Mouse (Mus musculus): ENCODE measurements around the gene Gprc6a. TPM values are rescaled to one million over a fixed set of nuclear protein-coding genes. Genes with fewer than 3 reads are reported as not detected.

The Gprc6a gene
- polyA plus RNA-seq, 1 experiment from 2014 or later: not detected

DNA sequence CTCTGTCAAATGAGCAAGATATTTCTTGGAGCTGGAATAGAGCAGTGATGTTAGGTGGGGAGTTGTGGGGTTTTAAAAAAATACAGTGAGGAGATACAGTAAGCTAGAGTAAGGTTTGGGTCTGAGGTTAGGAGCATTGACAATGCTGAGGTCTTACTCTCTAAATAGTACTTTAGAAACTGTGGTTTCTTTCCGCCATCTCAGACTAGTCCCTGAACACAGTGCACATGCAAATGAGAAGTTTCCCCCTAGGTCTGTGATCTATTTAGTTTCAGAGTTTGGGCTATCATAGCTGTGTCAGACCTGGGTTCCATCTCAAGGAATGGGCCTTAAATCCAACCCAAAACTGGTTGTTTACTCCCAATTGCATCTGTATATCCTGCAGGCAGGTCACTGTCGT, 39.7 kb downstream of the Gprc6a start:
- Histone ChIP-seq H3K4me1 (replicated peaks; ENCODE audit: control insufficient read depth, insufficient read depth, low read length) (no peaks in the 10 kb centered on the region), H3K9me3 (ENCODE audit: control insufficient read depth, low read length) (no peaks in the 10 kb centered on the region), H3K36me3 (ENCODE audit: control insufficient read depth, insufficient read depth) (no peaks in the 10 kb centered on the region), H3K9ac (replicated peaks; ENCODE audit: low read depth, low read length) (no peak overlapping the region), H3K27me3 (replicated peaks; ENCODE audit: control insufficient read depth, insufficient read depth, low read length) (no peaks in the 10 kb centered on the region), H3K27ac (ENCODE audit: low read length) (no peak overlapping the region), H3K4me3 (replicated peaks; ENCODE audit: low read length) (no peak overlapping the region), H3K4me2 (ENCODE audit: low read length) (no peak overlapping the region)
- no peak for ATAC-seq
- WGBS: 98% methylated on average over 2 of the region's 2 CpGs

DNA sequence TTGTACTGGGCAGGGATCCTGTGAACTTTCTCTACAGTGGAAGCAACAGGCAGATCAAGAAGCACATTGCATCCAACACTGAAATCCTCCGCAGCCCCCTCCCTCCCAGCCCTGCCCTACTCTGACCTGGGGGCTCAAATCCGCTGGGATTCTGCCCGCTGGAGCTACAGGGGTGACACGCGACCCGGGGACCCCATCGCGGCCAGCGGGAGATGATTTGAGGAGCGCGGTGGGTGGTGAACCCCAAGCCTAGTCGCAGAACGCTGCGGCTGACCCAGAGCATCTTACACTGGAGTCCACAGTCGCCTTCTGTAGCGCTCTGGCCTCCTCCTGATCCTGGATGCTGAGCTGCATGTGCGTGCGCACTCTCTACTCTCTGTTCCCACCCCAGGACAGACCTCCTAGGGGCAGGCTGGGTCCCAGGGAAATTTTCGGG, 41.1 kb downstream of the Gprc6a start, which contains the start of gene Fam162b:
Fam162b (minus strand) TSS at position 379 of the 436 bp plus-strand sequence.
- no peaks in the 10 kb centered on the region for H3K27me3 ChIP-seq (replicated peaks; ENCODE audit: control insufficient read depth, insufficient read depth, low read length)
- WGBS: 3% methylated on average over 19 of the region's 19 CpGs
- H3K4me1 ChIP-seq (replicated peaks; ENCODE audit: control insufficient read depth, insufficient read depth, low read length): no peaks in the 10 kb centered on the region
- peak within 1 kb of the TSS; percentile 21 for H3K4me2 ChIP-seq (ENCODE audit: low read length)
- H3K4me3 ChIP-seq (replicated peaks; ENCODE audit: low read length): no peak within 1 kb of the TSS
- no peak within 1 kb of the TSS for H3K9ac ChIP-seq (replicated peaks; ENCODE audit: low read depth, low read length)
- ATAC-seq: no peak
- no peaks in the 10 kb centered on the region for H3K9me3 ChIP-seq (ENCODE audit: control insufficient read depth, low read length)
- H3K36me3 ChIP-seq (ENCODE audit: control insufficient read depth, insufficient read depth): no peaks in the 10 kb centered on the region
- H3K27ac ChIP-seq (ENCODE audit: low read length): no peak within 1 kb of the TSS

DNA sequence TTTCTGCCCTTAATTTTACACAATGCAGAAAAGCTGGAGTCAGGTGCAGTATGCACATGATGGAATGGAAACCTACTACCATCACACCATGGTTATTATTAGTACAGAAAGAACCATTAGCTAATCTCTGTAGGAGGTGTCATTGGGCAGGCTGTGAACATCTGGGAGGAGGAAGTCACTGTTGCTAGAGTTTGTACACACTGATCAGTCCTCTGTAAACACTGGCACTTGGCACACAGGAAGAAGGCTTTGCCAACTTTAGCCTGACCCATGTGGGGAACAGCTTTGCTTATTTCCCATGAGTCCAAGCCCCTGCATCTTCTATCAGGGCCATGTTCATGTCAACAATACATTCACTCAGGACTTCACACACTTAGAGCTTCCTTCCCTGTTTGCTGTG, 46.3 kb downstream of the Gprc6a start:
- H3K4me2 ChIP-seq (ENCODE audit: low read length): no peak overlapping the region
- H3K4me3 ChIP-seq (replicated peaks; ENCODE audit: low read length): no peak overlapping the region
- no peak for ATAC-seq
- no peak overlapping the region for H3K9ac ChIP-seq (replicated peaks; ENCODE audit: low read depth, low read length)
- H3K4me1 ChIP-seq (replicated peaks; ENCODE audit: control insufficient read depth, insufficient read depth, low read length): no peaks in the 10 kb centered on the region
- H3K36me3 ChIP-seq (ENCODE audit: control insufficient read depth, insufficient read depth): no peaks in the 10 kb centered on the region
- no peak overlapping the region for H3K27ac ChIP-seq (ENCODE audit: low read length)
- no peaks in the 10 kb centered on the region for H3K27me3 ChIP-seq (replicated peaks; ENCODE audit: control insufficient read depth, insufficient read depth, low read length)
- H3K9me3 ChIP-seq (ENCODE audit: control insufficient read depth, low read length): no peaks in the 10 kb centered on the region

DNA sequence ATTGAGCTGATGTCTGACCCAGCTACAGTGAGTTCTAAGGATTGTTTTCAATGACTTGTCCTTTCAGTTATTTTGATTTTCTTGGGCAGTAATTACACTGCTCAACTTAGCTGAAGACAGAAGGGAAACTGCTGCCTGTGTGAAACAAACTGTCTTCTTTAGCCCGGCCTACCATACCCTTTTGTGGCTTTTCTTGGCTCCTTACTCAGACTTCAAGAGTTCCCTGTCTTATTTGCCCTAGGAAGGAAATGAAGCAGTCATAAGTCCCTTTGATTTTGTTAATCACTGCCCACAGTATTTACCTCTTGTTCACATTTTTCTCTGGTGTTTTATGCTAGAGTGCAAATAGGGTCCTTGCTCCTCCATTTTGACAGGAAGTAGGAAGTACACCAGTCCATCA, 46.9 kb downstream of the Gprc6a start:
- no peaks in the 10 kb centered on the region for H3K36me3 ChIP-seq (ENCODE audit: control insufficient read depth, insufficient read depth)
- H3K4me3 ChIP-seq (replicated peaks; ENCODE audit: low read length): no peak overlapping the region
- 40% methylated on average over 1 of the region's 1 CpGs for WGBS
- no peak overlapping the region for H3K9ac ChIP-seq (replicated peaks; ENCODE audit: low read depth, low read length)
- no peak for ATAC-seq
- no peaks in the 10 kb centered on the region for H3K9me3 ChIP-seq (ENCODE audit: control insufficient read depth, low read length)
- no peaks in the 10 kb centered on the region for H3K27me3 ChIP-seq (replicated peaks; ENCODE audit: control insufficient read depth, insufficient read depth, low read length)
- H3K4me2 ChIP-seq (ENCODE audit: low read length): no peak overlapping the region
- H3K27ac ChIP-seq (ENCODE audit: low read length): no peak overlapping the region
- H3K4me1 ChIP-seq (replicated peaks; ENCODE audit: control insufficient read depth, insufficient read depth, low read length): no peaks in the 10 kb centered on the region

DNA sequence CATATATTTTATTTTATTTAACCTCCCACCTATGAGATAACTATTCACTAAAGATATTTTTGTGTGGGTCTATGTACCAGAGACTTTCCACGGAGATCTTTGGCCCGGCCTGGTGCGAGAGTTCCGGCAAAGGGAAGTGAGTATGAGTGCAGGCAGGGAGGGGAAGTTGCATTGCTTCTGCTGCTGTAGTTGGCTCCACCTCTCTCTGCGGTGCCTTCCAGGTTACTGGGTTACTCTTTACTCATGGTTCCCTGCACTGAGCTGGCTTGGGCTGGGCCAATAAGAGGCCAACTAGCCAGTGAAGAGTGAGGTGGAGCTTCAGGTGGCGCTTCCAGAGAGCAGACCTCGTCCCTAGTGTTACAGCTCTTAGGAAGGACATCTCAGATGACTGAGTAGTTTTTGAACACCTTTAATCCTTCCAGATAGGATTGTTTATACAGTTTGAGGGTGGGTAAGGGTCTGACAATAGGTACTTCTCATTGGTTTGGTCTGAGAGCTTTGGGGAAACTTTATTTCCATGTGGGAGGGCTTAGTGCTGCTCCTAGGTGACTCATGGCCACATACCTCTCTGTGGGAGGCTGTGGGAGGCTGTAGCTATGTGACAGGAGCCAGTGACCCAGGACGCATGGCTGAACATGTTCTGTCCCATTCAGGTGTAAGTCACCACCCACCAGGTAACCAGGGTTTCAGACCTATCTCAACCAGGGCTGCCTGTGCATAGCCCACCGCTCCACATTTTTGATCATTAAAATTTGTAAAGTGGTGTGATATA, 59.9 kb downstream of the Gprc6a start:
- Histone ChIP-seq H3K36me3 (ENCODE audit: control insufficient read depth, insufficient read depth) (no peaks in the 10 kb centered on the region), H3K4me2 (ENCODE audit: low read length) (no peak overlapping the region), H3K27me3 (replicated peaks; ENCODE audit: control insufficient read depth, insufficient read depth, low read length) (no peaks in the 10 kb centered on the region), H3K4me1 (replicated peaks; ENCODE audit: control insufficient read depth, insufficient read depth, low read length) (no peaks in the 10 kb centered on the region), H3K27ac (ENCODE audit: low read length) (no peak overlapping the region), H3K4me3 (replicated peaks; ENCODE audit: low read length) (no peak overlapping the region), H3K9ac (replicated peaks; ENCODE audit: low read depth, low read length) (no peak overlapping the region), H3K9me3 (ENCODE audit: control insufficient read depth, low read length) (no peaks in the 10 kb centered on the region)
- ATAC-seq: no peak
- WGBS: 81% methylated on average over 9 of the region's 9 CpGs

Other genes starting within 250 kb of the Gprc6a start
- gene Gm49339, start 150.8 kb downstream of the Gprc6a start, polyA plus RNA-seq (2015; fragmentation: Nextera tagmentation; extraction: Ambion mirVana): not detected in 2 replicates
- 0.19 TPM in 1 of 2 replicates, not detected in the other for gene Lilr4b, start 150.8 kb downstream of the Gprc6a start, polyA plus RNA-seq (2015; fragmentation: Nextera tagmentation; extraction: Ambion mirVana)
- 0.58 and 0.80 TPM in 2 replicates for gene Lilrb4a, start 140.5 kb downstream of the Gprc6a start, polyA plus RNA-seq (2015; fragmentation: Nextera tagmentation; extraction: Ambion mirVana)
- 1.8 and 2.6 TPM in 2 replicates for gene Fam162b, start 40.9 kb downstream of the Gprc6a start, polyA plus RNA-seq (2015; fragmentation: Nextera tagmentation; extraction: Ambion mirVana)
- not detected in 2 replicates for gene Rfx6, start 46.3 kb upstream of the Gprc6a start, polyA plus RNA-seq (2015; fragmentation: Nextera tagmentation; extraction: Ambion mirVana)